Mouse (Mus musculus) forebrain, embryonic 11.5 days (tissue): ENCODE data around the gene Csnk2a1. TPM values are rescaled to one million over a fixed set of nuclear protein-coding genes. Genes with fewer than 3 reads are reported as not detected.
"Not testable (repeated sequence)": the region's sequence is repeated elsewhere in the genome, so short reads cannot be mapped to it uniquely, and the experiment has no call there.

Experiments
- ATAC-seq: fragments of 200-750 bp; cut with Nextera tagmentation; replicated peaks from 2 replicates; pipeline ENCODE4 v1.8.0; 2017; ENCODE audit warnings: moderate TSS enrichment; ENCODE audit not compliant: low FRiP score
- DNase-seq: peaks from one replicate; pipeline ENCODE4 v3.0.0-alpha.2; 2017; ENCODE audit warnings: low spot score
- H3K27ac ChIP-seq: fragments of 300-500 bp; sonication (generic); 2 replicates; pipeline ENCODE4 v1.5.1; 2014; ENCODE audit warnings: low read depth, low read length
- H3K27me3 ChIP-seq: fragments of 300-500 bp; sonication (generic); 2 replicates; pipeline ENCODE4 v1.6.1; 2014; ENCODE audit warnings: mild to moderate bottlenecking, low read length, mixed read lengths; ENCODE audit not compliant: control insufficient read depth, insufficient read depth
- H3K36me3 ChIP-seq: fragments of 300-500 bp; sonication (generic); 2 replicates; pipeline ENCODE4 v1.6.1; 2014; ENCODE audit warnings: mild to moderate bottlenecking, low read length, moderate library complexity, mixed read lengths; ENCODE audit not compliant: control insufficient read depth, insufficient read depth
- H3K4me1 ChIP-seq: fragments of 300-500 bp; sonication (generic); replicated peaks from 2 replicates; pipeline ENCODE4 v1.6.1; 2014; ENCODE audit warnings: low read length, mixed read lengths; ENCODE audit not compliant: control insufficient read depth, insufficient read depth
- H3K4me2 ChIP-seq: fragments of 300-500 bp; sonication (generic); 2 replicates; pipeline ENCODE4 v1.6.1; 2014; ENCODE audit warnings: low read depth, mild to moderate bottlenecking, low read length, moderate library complexity, mixed read lengths; ENCODE audit not compliant: severe bottlenecking
- H3K4me3 ChIP-seq: fragments of 300-500 bp; sonication (generic); 2 replicates; pipeline ENCODE4 v1.5.1; 2014; ENCODE audit warnings: low read depth, low read length
- H3K9ac ChIP-seq: fragments of 300-500 bp; sonication (generic); 2 replicates; pipeline ENCODE4 v1.6.1; 2014; ENCODE audit warnings: low read length
- H3K9me3 ChIP-seq: fragments of 300-500 bp; sonication (generic); 2 replicates; pipeline ENCODE4 v1.6.1; 2016; ENCODE audit warnings: low read length, mixed read lengths; ENCODE audit not compliant: control insufficient read depth
- WGBS: fragments of 180-500 bp; shearing (Covaris S2); extraction: QIAGEN DNeasy Blood & Tissue Kit; methylation state at CpG from one replicate; pipeline ENCODE4 v1.1.7; 2014; 5-methylcytosine and 5-hydroxymethylcytosine counted together
- polyA plus RNA-seq: library from polyadenylated mRNA; unstranded; fragments of >200 nt; fragmentation: Nextera tagmentation; extraction: Ambion mirVana; gene quantifications from 2 replicates; pipeline ENCODE4 v1.2.1, GENCODE M21; 2014

Csnk2a1 gene
- polyA plus RNA-seq, 1 experiment from 2014 or later = 73.6 TPM

GRCm38 (mm10) chr2:152259739-152260138, 33.1 kb downstream of the Csnk2a1 start:
- 94% methylated on average over 1 of the region's 1 CpGs for WGBS
- no peak for DNase-seq
- no peak overlapping the region for H3K4me3 ChIP-seq
- no peak overlapping the region for H3K4me2 ChIP-seq
- peaks cover 5% of the 10 kb centered on the region for H3K36me3 ChIP-seq
- H3K9me3 ChIP-seq = no peaks in the 10 kb centered on the region
- no peaks in the 10 kb centered on the region for H3K4me1 ChIP-seq
- no peak overlapping the region for H3K27ac ChIP-seq
- no peak overlapping the region for H3K9ac ChIP-seq
- H3K27me3 ChIP-seq = no peaks in the 10 kb centered on the region
- no peak for ATAC-seq

- no peak for ATAC-seq
- Histone ChIP-seq H3K36me3 (peaks cover 12% of the 10 kb centered on the region; the same call in 1 of the 2 replicates), H3K4me3 (no peak overlapping the region)
Measured at GRCm38 (mm10) chr2:152273639-152274038, 47.0 kb downstream of the Csnk2a1 start.

GRCm38 (mm10) chr2:152281407-152281806, 54.8 kb downstream of the Csnk2a1 start:
- Histone ChIP-seq H3K9ac (no peak overlapping the region), H3K36me3 (peaks cover 10% of the 10 kb centered on the region), H3K4me3 (no peak overlapping the region)

More at GRCm38 (mm10) chr2:152273639-152274038, 47.0 kb downstream of the Csnk2a1 start:
- Histone ChIP-seq H3K4me2 (no peak overlapping the region), H3K27ac (no peak overlapping the region), H3K9me3 (no peaks in the 10 kb centered on the region), H3K9ac (no peak overlapping the region), H3K27me3 (no peaks in the 10 kb centered on the region), H3K4me1 (no peaks in the 10 kb centered on the region)
- no peak for DNase-seq
- 81% methylated on average over 2 of the region's 2 CpGs for WGBS

DNA sequence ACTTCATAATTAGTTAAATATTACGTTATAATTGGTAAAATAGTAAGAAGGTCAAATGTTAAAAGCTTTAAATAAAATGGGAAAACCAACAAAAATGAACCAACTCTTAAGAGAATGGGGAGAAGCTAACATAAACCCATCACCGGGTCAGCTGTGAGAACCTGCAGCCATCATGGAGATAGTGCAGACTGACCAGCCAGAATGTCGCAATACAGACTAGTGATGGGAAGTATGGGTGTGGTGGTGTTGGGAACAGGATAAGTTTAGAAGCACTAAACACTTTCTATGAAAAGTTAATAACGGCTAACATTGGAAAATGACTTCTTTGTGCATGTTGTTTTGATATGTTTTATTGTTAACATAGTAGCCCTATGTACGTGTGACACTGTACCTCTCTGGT, 60.9 kb downstream of the Csnk2a1 start:
- Histone ChIP-seq H3K9ac (no peak overlapping the region), H3K36me3 (peaks cover 6% of the 10 kb centered on the region; the same call in 1 of the 2 replicates), H3K4me2 (no peak overlapping the region), H3K27ac (no peak overlapping the region), H3K9me3 (no peaks in the 10 kb centered on the region), H3K27me3 (no peaks in the 10 kb centered on the region), H3K4me3 (no peak overlapping the region), H3K4me1 (no peaks in the 10 kb centered on the region)
- DNase-seq (no peak), ATAC-seq (no peak)
- WGBS = 90% methylated on average over 5 of the region's 5 CpGs

More at GRCm38 (mm10) chr2:152281407-152281806, 54.8 kb downstream of the Csnk2a1 start:
- Histone ChIP-seq H3K4me2 (no peak overlapping the region), H3K27ac (no peak overlapping the region), H3K9me3 (no peaks in the 10 kb centered on the region), H3K27me3 (no peaks in the 10 kb centered on the region), H3K4me1 (no peaks in the 10 kb centered on the region)
- ATAC-seq = no peak
- no peak for DNase-seq
- WGBS = 97% methylated on average over 3 of the region's 3 CpGs

DNA sequence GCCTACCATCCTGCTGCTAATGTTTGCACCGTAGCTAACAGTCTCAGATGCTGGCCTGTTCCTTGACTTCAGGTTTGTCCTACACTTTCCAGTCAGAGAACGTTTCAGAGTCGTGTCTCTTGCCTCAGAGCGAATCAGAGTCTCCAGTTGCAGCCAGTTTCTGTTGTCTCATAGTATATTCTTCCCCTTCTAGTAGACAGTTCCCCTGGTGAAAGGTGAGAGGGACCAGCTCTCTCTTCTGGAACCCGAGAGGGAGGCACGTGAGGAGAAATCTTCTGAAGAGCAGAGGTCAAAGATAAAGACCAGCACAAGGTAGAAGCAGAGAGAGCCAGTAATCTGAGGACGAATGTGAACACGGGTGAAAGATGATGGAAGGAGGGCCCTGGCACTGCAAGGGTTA, 61.4 kb downstream of the Csnk2a1 start:
- peaks cover 6% of the 10 kb centered on the region; the same call in 1 of the 2 replicates for H3K36me3 ChIP-seq
- H3K4me1 ChIP-seq = no peaks in the 10 kb centered on the region
- no peak overlapping the region for H3K9ac ChIP-seq
- DNase-seq (no peak), ATAC-seq (no peak)
- no peaks in the 10 kb centered on the region for H3K27me3 ChIP-seq
- H3K4me3 ChIP-seq = no peak overlapping the region
- 81% methylated on average over 8 of the region's 8 CpGs for WGBS
- no peaks in the 10 kb centered on the region for H3K9me3 ChIP-seq
- H3K4me2 ChIP-seq = no peak overlapping the region
- no peak overlapping the region for H3K27ac ChIP-seq

- WGBS = 74% methylated on average over 1 of the region's 2 CpGs
Measured at GRCm38 (mm10) chr2:152289623-152290022, 63.0 kb downstream of the Csnk2a1 start.

GRCm38 (mm10) chr2:152292475-152292874, 65.8 kb downstream of the Csnk2a1 start:
- H3K36me3 ChIP-seq = no peaks in the 10 kb centered on the region
- H3K4me1 ChIP-seq = no peaks in the 10 kb centered on the region; the same call in 1 of the 2 replicates
- ATAC-seq (no peak), DNase-seq (no peak)
- no peak overlapping the region for H3K27ac ChIP-seq
- H3K9me3 ChIP-seq = no peaks in the 10 kb centered on the region
- H3K4me3 ChIP-seq = no peak overlapping the region
- WGBS = 35% methylated on average over 2 of the region's 2 CpGs
- H3K4me2 ChIP-seq = no peak overlapping the region
- no peaks in the 10 kb centered on the region for H3K27me3 ChIP-seq
- no peak overlapping the region for H3K9ac ChIP-seq

More at GRCm38 (mm10) chr2:152289623-152290022, 63.0 kb downstream of the Csnk2a1 start:
- not testable (repeated sequence) for H3K4me2 ChIP-seq, H3K9ac ChIP-seq, H3K36me3 ChIP-seq, H3K27me3 ChIP-seq, ATAC-seq, H3K9me3 ChIP-seq, H3K27ac ChIP-seq, DNase-seq, H3K4me3 ChIP-seq, H3K4me1 ChIP-seq

- H3K36me3 ChIP-seq = no peaks in the 10 kb centered on the region
- no peaks in the 10 kb centered on the region; the same call in 1 of the 2 replicates for H3K4me1 ChIP-seq
- DNase-seq = no peak
- H3K27ac ChIP-seq = no peak overlapping the region
- 2% methylated on average over 15 of the region's 15 CpGs for WGBS
- H3K4me2 ChIP-seq = peak overlapping the region; percentile 85
- no peaks in the 10 kb centered on the region for H3K9me3 ChIP-seq
- H3K9ac ChIP-seq = peak overlapping the region; percentile 91; the same call in 1 of the 2 replicates
- no peaks in the 10 kb centered on the region for H3K27me3 ChIP-seq
- peak; percentile 77 for ATAC-seq
- peak overlapping the region; percentile 91 for H3K4me3 ChIP-seq
Measured at GRCm38 (mm10) chr2:152293179-152293726, 66.6 kb downstream of the Csnk2a1 start.
